Mouse (Mus musculus) T-helper 2 cell (primary cell): Measurements from ENCODE around the gene Dock9.
"Not testable (repeated sequence)": the region's sequence is repeated elsewhere in the genome, so short reads cannot be mapped to it uniquely, and the experiment has no call there.

ENCODE experiments used
- in situ Hi-C: fragments of 300-600 bp; cut with MboI, MseI; formaldehyde crosslinking; loops from one replicate; pipeline ENCODE4 v1.15.1; 2025; ENCODE audit warnings: high pct_unique_total_duplicates

Dock9 gene

DNA sequence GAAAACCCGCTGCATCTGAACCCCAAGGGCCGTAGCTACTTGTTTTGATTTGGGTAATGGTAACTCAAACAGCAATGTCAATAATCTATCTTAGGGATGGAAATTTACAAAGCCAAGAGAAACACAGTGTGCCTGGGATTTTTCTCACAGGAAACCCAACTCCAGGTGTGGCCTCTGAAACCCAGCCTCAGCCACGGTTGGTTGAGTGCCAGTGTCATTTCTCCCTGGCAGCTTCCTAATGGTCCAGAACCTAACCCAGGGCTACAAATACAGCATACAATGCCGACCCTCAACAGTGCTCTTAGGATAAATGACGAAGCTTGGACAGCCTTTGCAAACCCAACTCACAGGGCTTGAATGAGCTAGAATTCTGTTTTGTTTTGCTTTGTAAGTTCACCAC, 92.0 kb downstream of the Dock9 start:
- in situ Hi-C loops: no loop called here

DNA sequence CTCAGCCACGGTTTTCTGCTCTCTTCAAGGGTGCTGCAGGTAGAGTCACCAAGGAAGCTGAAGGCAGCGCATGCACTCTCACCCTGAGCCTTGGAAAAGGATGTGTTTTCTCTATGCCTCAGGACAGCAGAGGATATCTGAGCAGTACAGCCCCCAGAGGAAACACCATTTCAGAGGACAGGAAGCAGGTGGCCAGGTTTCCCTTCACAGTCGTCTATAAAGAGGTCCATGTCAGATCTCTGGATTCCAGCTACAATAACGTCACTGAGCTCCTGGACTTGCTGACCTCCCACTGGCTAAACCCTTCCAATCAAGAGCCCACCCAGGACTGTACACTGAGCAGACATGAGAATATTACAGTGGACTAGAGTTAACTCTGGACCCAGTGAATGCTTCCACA, 95.1 kb downstream of the Dock9 start:
- in situ Hi-C loops: no loop called here

DNA sequence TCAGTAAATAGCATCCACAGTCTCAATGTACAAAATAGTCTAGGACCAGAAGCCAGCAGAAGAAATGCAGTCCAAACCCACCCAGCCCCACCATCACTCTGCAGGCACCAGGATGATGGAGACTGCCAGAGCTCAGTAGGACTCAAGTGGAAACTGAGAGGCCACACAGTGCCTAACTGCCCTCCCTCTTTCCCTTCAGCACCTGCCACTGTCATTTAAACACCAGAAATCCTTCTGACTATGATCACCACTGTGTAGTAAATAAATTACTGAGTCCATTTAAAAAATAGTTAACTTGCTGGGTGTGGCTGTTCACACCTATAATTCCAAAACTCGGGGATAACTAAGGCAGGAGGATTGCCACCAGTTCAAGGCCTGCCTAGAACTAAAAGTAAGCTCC, 97.6 kb downstream of the Dock9 start:
- in situ Hi-C loops: no loop called here

DNA sequence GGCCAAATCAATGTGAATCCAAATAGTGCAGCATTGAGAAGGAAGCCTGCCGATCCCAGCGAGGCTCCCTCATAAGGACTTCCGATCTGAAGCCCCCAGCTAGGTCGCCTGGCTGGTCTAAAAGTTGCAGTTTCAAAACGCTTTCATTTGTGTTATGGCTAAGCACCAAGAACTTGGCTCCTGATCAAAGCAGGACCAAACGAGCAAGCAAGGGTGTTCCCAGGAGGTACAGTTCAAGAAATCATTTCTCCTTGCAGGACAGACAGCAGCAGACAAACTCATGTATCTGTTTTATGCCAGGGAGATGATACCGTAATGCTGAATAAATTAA, 99.1 kb downstream of the Dock9 start:
- in situ Hi-C loops: no loop called here

DNA sequence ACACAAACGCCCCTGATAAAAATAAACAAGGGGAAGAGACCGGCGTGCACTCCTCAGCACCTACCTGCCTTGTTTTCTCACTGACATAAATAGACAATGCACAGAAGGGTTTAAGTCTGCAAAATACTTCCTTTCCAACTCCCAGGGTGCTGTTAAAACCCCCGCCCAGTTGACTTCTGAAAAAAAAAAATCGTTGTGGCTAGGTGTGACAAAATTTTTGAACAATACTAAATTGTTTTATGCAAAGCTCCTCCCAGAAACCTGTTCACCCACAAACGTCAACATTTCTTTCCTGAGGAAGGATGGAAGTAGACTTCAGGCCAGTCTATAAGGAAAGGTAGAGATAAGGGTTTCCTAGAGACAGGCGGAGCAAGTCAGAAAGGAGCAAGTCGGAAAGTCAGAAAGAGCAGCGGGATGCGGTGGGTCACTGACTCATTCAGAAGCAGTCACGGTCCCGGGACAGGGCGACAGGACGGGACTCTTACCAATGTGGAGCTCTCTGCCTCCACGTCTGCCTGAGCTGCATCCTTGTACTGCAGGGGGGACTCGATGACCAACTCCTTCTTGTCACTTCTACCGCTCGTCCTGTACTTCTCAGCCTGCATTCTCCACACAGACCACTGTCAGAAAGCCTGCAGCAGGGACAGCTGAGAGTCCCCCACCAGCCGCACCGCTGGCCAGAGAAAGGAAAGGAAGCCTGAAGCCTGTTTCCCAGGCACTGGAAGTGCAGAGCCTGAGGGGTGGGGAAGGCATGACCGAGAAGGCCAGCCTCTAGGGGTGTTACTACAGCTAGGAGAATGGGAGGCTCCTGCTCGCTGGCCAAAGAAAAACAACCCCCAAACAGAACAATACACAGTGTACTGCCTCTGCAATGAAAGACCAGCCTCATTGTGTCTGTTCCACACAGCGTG, 99.7 kb downstream of the Dock9 start:
- in situ Hi-C loops: no loop called here

GRCm38 (mm10) chr14:121697143-121697680, 100.4 kb downstream of the Dock9 start:
- in situ Hi-C loops: no loop called here

- in situ Hi-C loops: no loop called here
Measured at GRCm38 (mm10) chr14:121696429-121697118, 101.1 kb downstream of the Dock9 start.

DNA sequence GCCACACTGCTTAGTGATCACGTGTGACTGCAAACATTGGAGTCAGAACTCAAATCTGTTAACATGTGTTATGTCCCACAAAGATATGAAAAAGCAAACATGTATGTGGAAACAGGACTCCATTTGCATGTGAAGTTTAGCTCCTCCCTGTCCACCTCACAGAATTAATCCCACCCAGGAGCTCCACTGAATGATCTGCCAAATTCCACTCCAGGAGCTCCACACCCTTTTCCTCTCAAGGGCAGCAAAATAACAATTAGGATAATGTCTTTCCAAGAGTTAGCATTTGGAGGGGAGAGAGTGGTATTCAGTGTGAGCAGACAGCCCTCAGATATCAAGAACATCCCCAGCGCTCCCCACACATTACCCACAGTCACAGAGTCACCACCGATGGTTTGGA, 102.9 kb downstream of the Dock9 start:
- in situ Hi-C loops: no loop called here

GRCm38 (mm10) chr14:121693991-121694594, 103.5 kb downstream of the Dock9 start:
- in situ Hi-C loops: no loop called here

DNA sequence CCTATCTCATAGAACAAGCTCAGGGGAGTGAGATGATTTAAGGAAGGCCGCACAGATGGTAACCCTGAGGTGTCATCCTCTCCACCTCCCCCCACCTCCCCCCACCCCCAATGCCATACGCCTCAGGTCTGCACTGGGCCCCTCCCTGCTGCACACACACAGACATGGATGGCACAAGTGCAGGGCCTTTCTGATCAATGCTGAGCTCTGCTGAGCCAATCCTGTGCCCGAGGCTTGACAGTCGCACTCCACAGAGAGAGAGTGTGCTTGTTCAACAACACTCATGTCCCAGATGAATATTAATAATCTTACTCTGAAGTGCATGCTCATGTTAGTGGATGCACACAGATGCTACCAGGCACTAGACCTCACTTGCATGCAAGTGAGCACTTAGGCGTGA, 108.0 kb downstream of the Dock9 start:
- in situ Hi-C loops: not testable (repeated sequence)

- in situ Hi-C loops: no loop called here
Measured at GRCm38 (mm10) chr14:121688175-121688574, 109.5 kb downstream of the Dock9 start.

DNA sequence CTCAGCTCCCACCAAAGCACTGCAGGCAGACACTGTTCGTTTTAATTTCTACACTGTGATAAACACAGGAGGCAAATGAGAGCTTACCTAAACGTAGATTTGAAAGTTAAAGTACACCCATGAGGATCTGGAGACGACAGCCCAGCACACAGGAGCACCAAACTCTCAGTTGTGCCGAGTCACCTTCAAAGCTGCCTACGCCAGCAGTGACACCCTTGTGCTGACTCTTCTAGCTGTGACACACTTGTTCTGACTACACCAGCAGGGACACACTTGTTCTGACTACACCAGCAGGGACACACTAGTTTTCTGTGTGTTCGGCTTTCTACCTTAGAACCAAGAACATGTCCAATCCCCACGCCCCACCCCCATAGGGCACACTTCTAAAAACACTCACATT, 110.4 kb downstream of the Dock9 start:
- in situ Hi-C loops: no loop called here

DNA sequence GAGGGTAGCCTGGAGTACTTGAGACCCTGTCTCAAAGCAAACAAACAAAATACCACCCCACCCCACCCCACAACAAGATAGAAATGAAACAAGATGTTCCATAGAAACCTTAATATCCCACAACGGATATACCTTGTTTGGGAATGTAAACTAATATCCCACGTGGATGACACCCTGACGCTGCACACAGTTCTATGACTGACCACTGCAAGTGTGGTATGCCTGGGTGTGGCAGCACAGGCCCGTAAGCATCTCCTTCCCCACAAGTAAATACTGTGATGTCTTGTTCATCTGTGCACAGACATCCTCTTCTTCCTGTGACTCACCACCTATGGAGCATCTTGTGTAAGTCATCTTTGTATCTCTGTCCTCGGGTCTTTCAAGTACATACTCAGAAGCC, 118.7 kb downstream of the Dock9 start:
- in situ Hi-C loops: no loop called here

DNA sequence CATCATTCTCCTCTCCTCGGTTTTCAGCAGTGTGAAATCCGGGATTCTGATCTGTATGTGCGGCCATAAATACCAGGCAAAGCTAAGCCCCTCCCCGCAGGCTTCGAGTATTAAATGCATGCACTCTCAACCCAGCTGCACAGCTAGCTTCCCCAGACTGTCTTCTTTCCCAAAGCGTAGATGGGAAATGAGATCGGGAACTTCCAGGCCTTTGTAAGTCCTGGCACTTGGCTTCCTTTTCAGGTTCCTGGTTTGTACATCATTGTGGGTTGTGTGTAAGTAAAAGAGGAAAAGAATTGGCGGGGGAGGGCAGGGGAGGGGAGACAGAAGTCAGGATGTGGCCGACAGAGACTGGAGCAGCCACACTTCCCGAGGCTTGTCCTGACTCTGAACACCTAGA, 119.2 kb downstream of the Dock9 start:
- in situ Hi-C loops: no loop called here

GRCm38 (mm10) chr14:121676596-121677330, 120.9 kb downstream of the Dock9 start:
- in situ Hi-C loops: no loop called here

GRCm38 (mm10) chr14:121676121-121676591, 121.5 kb downstream of the Dock9 start:
- in situ Hi-C loops: no loop called here

- in situ Hi-C loops: no loop called here
Measured at GRCm38 (mm10) chr14:121675579-121675978, 122.1 kb downstream of the Dock9 start.

GRCm38 (mm10) chr14:121675146-121675545, 122.5 kb downstream of the Dock9 start:
- in situ Hi-C loops: no loop called here

- in situ Hi-C loops: no loop called here
Measured at GRCm38 (mm10) chr14:121670016-121670415, 127.6 kb downstream of the Dock9 start.

DNA sequence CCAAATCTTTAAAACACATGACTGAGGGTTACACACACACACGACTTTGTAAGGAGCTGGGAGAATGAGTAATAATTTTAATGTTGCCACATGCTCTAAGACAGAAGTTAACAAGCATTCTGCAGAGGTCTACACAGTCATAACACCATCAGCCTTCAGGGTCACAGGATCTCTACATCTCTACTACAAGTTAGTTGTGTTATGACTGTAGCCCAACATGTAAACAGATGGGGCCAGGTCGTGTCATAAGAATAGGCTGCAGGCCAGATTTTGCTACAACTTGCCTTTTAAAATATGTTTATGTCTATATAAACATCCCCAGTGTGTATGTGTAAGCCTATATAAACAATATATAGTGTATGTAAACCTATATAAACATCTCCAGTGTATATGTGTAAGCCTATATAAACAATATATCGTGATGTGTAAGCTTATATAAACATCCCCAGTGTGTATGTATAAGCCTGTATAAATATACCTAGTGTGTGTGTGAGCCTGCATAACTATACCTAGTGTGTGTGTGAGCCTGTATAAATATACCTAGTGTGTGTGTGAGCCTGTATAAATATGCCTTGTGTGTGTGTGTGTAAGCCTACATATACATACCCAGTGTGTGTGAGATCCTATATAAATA, 130.9 kb downstream of the Dock9 start:
- in situ Hi-C loops: no loop called here

- in situ Hi-C loops: no loop called here
Measured at GRCm38 (mm10) chr14:121665693-121666273, 131.9 kb downstream of the Dock9 start.
